Mouse (Mus musculus) heart, adult 2 months (tissue): Measurements from ENCODE around the gene Matn3.

Experiments
- CTCF ChIP-seq: fragments of 200-600 bp; IDR thresholded peaks from 2 replicates; pipeline ENCODE4 v1.8.1; 2022; ENCODE audit warnings: antibody characterized with exemption, mild to moderate bottlenecking, moderate library complexity
- EP300 ChIP-seq: fragments of 200-500 bp; IDR thresholded peaks from 2 replicates; pipeline ENCODE4 v1.6.1; 2011; ENCODE audit warnings: low read depth, low read length, control low read depth; ENCODE audit not compliant: insufficient read depth
- POLR2A ChIP-seq: fragments of 200-500 bp; IDR thresholded peaks from 2 replicates; pipeline ENCODE4 v1.6.1; 2011; ENCODE audit warnings: mild to moderate bottlenecking, low read depth, low read length, control low read depth; ENCODE audit not compliant: insufficient read depth

DNA sequence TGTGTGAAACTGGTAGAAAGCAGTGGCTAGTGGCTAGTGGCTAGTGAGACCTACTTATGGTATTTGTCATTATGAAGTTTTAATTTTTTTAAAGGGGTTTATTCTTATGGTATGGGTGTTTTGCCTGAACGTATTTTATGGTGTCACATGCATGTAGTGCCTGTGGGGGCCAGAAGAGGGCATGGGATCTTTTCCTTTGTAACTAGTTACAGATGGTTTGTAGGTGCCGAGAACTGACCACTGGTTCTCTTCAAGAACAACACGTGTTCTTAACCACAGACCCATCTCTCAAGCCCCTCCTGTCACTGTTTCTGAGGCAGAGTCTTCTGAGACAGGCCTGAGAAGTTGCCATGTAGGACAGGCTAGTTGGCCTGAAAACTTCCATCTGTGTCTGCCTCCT is 27.3 kb downstream of the Matn3 start:
- TF ChIP-seq CTCF, result peak; percentile 14; the same call in 1 of the 2 replicates
- no peak for TF ChIP-seq POLR2A
- TF ChIP-seq EP300, result no peak
